ENCODE assay signal across 9 mouse cellular contexts in genomic region chr2:167121228-167121627, GRCm38 (mm10). TPM values are rescaled to one million over a fixed set of nuclear protein-coding genes. Genes with fewer than 3 reads are reported as not detected.
DNase-seq lines count a peak whose midpoint lies in the region; ATAC-seq lines count a peak whose summit lies in the region.
"Had no signal": no experiment of that assay in that cellular context is flagged by ENCODE, and none has a peak within 500 bp of the region (broad histone marks: within the 10 kb centered on the region; RNA-seq: fewer than 3 reads in every experiment).

No protein-coding gene starts in this region.

- no peak overlapping the region for H3K4me3 ChIP-seq in heart, embryonic 11.5 days (ENCODE audit: low read depth, low read length)
- H3K4me3 ChIP-seq in midbrain, embryonic 14.5 days (replicated peaks; ENCODE audit: low read depth, low read length): no peak overlapping the region

- no peaks in the 10 kb centered on the region for H3K27me3 ChIP-seq in heart, embryonic 11.5 days (ENCODE audit: control insufficient read depth, insufficient read depth, low read length)
- H3K27me3 ChIP-seq in midbrain, embryonic 14.5 days (ENCODE audit: control insufficient read depth, insufficient read depth, low read length): no peaks in the 10 kb centered on the region

- H3K36me3 ChIP-seq in heart, embryonic 11.5 days (ENCODE audit: control insufficient read depth, insufficient read depth, low read length): no peaks in the 10 kb centered on the region
- no peaks in the 10 kb centered on the region for H3K36me3 ChIP-seq in midbrain, embryonic 14.5 days (ENCODE audit: control insufficient read depth, insufficient read depth, low read length)

- H3K4me1 ChIP-seq in heart, embryonic 11.5 days (ENCODE audit: control insufficient read depth, insufficient read depth, low read length): no peaks in the 10 kb centered on the region
- H3K4me1 ChIP-seq in midbrain, embryonic 14.5 days (ENCODE audit: control insufficient read depth, insufficient read depth, low read length): peaks cover 15% of the 10 kb centered on the region; the same call in 1 of the 2 replicates

- peak; percentile 62 to 90 for DNase-seq in heart, adult 18-20 months
- peak; percentile 53 for DNase-seq in adrenal gland, postnatal 25 days
- DNase-seq in kidney, adult 8-10 months: peak; percentile 73 to 83
- DNase-seq in lung, postnatal 10 days: peak; percentile 86
- DNase-seq in cerebellum, adult 11-12 months: no peak
- no peak for DNase-seq in midbrain, embryonic 14.5 days

- no peak for ATAC-seq in heart, embryonic 11.5 days (replicated peaks; ENCODE audit: insufficient number of reproducible peaks, low FRiP score, low TSS enrichment)
- no peak for ATAC-seq in monocyte, adult 5-6 weeks (replicated peaks; ENCODE audit: insufficient number of reproducible peaks, low FRiP score, low TSS enrichment, poor library complexity, severe bottlenecking)
- no peak for ATAC-seq in midbrain, embryonic 14.5 days (ENCODE audit: low FRiP score, low TSS enrichment)

- no peak overlapping the region for H3K9ac ChIP-seq in heart, embryonic 11.5 days (ENCODE audit: low read depth, low read length)
- H3K9ac ChIP-seq in midbrain, embryonic 14.5 days (replicated peaks; ENCODE audit: low read length): no peak overlapping the region

- 62% methylated on average over 6 of the region's 6 CpGs for WGBS in heart, embryonic 11.5 days (ENCODE audit: insufficient replicate concordance)
- WGBS in midbrain, embryonic 14.5 days: 76% methylated on average over 6 of the region's 6 CpGs

- no peak overlapping the region for H3K4me2 ChIP-seq in heart, embryonic 11.5 days
- H3K4me2 ChIP-seq in midbrain, embryonic 14.5 days (ENCODE audit: low read length): no peak overlapping the region

- H3K9me3 ChIP-seq in heart, embryonic 11.5 days (replicated peaks; ENCODE audit: control insufficient read depth, low read length): no peaks in the 10 kb centered on the region
- H3K9me3 ChIP-seq in midbrain, embryonic 14.5 days (ENCODE audit: control insufficient read depth, low read length): no peaks in the 10 kb centered on the region

- no peak overlapping the region for H3K27ac ChIP-seq in heart, embryonic 11.5 days (ENCODE audit: low read depth, low read length)
- H3K27ac ChIP-seq in midbrain, embryonic 14.5 days (replicated peaks; ENCODE audit: low read depth, low read length): no peak overlapping the region
- H3K27ac ChIP-seq: macrophage had no signal

RNA-seq across cellular contexts. Expression of gene Znfx1, which starts 58.4 kb away (rescaled TPM):
- 10 to 100 TPM; 40.6 to 45.6 TPM for total RNA-seq in heart, adult 18-20 months (2021)
- 6.3 and 6.7 TPM in 2 replicates for polyA plus RNA-seq in heart, embryonic 11.5 days (2014; fragmentation: Nextera tagmentation; extraction: Ambion mirVana)
- total RNA-seq in adrenal gland, postnatal 25 days (2021): 49.2 and 51.7 TPM in 2 replicates
- total RNA-seq in monocyte, adult 5-6 weeks (2017): 25.0 to 58.3 TPM (median 29.7 TPM) in 3 replicates
- 8.9 and 9.3 TPM in 2 replicates for polyA plus RNA-seq in midbrain, embryonic 14.5 days (2014; fragmentation: Nextera tagmentation; extraction: Ambion mirVana)

Comparison
In these comparisons a context has a peak if more than half of its experiments do, and no peak if none do; other contexts are left out.
1. DNase-seq: peak in heart, adult 18-20 months (2 of 2), adrenal gland, postnatal 25 days (single experiment), kidney, adult 8-10 months (2 of 2) and lung, postnatal 10 days (single experiment); none in cerebellum, adult 11-12 months (single experiment) and midbrain, embryonic 14.5 days (single experiment).